Mouse (Mus musculus): ENCODE data around the gene Sart3. TPM values are rescaled to one million over a fixed set of nuclear protein-coding genes. Genes with fewer than 3 reads are reported as not detected.
A peak's percentile ranks its signal among the peaks of the same experiment; 100 is the strongest.

Gene Sart3
- total RNA-seq, 2 experiments from 2014 or later = 29.1 to 35.0 TPM

GRCm38 (mm10) chr5:113735023-113735344 lies 37.3 kb downstream of the Sart3 start:
- intact Hi-C loops (cut with DNase I) = loop anchor here (10.0 kb wide), 1 partner anchor 460 kb away; no protein-coding TSS in a partner anchor

GRCm38 (mm10) chr5:113734376-113734775 lies 37.9 kb downstream of the Sart3 start:
- intact Hi-C loops (cut with DNase I) = loop anchor here (10.0 kb wide), 1 partner anchor 460 kb away; no protein-coding TSS in a partner anchor
- no peak for DNase-seq (ENCODE audit: extremely low spot score in 1 of 2, low spot score in 2 of 2)

More at GRCm38 (mm10) chr5:113735023-113735344, 37.3 kb downstream of the Sart3 start:
- no peak for DNase-seq (ENCODE audit: extremely low spot score in 1 of 2, low spot score in 2 of 2)

GRCm38 (mm10) chr5:113732182-113732581 lies 40.1 kb downstream of the Sart3 start:
- DNase-seq (ENCODE audit: extremely low spot score in 1 of 2, low spot score in 2 of 2) = peak in 1 of 2 experiments; percentile 66
- intact Hi-C loops (cut with DNase I) = loop anchor here (2.0 to 10.0 kb wide), 2 partner anchors 365 to 457 kb away; no protein-coding TSS in a partner anchor

- no peak for DNase-seq (ENCODE audit: extremely low spot score in 1 of 2, low spot score in 2 of 2)
- intact Hi-C loops (cut with DNase I) = loop anchor here (10.0 kb wide), 1 partner anchor 456 kb away; no protein-coding TSS in a partner anchor
Observed at GRCm38 (mm10) chr5:113731174-113731573, 41.1 kb downstream of the Sart3 start.

- intact Hi-C loops (cut with DNase I) = loop anchor here (10.0 kb wide), 1 partner anchor 456 kb away; no protein-coding TSS in a partner anchor
- DNase-seq (ENCODE audit: extremely low spot score in 1 of 2, low spot score in 2 of 2) = no peak
Observed at GRCm38 (mm10) chr5:113730641-113731121, 41.6 kb downstream of the Sart3 start.

- no peak for DNase-seq (ENCODE audit: extremely low spot score in 1 of 2, low spot score in 2 of 2)
- intact Hi-C loops (cut with DNase I) = no loop called here
Observed at GRCm38 (mm10) chr5:113728691-113729090, 43.6 kb downstream of the Sart3 start.

GRCm38 (mm10) chr5:113728011-113728410 lies 44.3 kb downstream of the Sart3 start:
- DNase-seq (ENCODE audit: extremely low spot score in 1 of 2, low spot score in 2 of 2) = no peak
- intact Hi-C loops (cut with DNase I) = no loop called here

- intact Hi-C loops (cut with DNase I) = no loop called here
- DNase-seq (ENCODE audit: extremely low spot score in 1 of 2, low spot score in 2 of 2) = no peak
Observed at GRCm38 (mm10) chr5:113727238-113727637, 45.1 kb downstream of the Sart3 start.

- intact Hi-C loops (cut with DNase I) = no loop called here
- DNase-seq (ENCODE audit: extremely low spot score in 1 of 2, low spot score in 2 of 2) = no peak
Observed at GRCm38 (mm10) chr5:113726618-113727017, 45.7 kb downstream of the Sart3 start.

- intact Hi-C loops (cut with DNase I) = loop anchor here (2.0 kb wide), 1 partner anchor 359 kb away; no protein-coding TSS in a partner anchor
Observed at GRCm38 (mm10) chr5:113725417-113725816, 46.9 kb downstream of the Sart3 start.

GRCm38 (mm10) chr5:113724446-113724845 lies 47.9 kb downstream of the Sart3 start, which contains the start of gene 1700069L16Rik:
TSS of gene 1700069L16Rik (minus strand) at chr5:113724772.
- intact Hi-C loops (cut with DNase I) = loop anchor here (1.0 to 5.0 kb wide), 4 partner anchors 132 to 358 kb away; no protein-coding TSS in a partner anchor

More at GRCm38 (mm10) chr5:113725417-113725816, 46.9 kb downstream of the Sart3 start:
- no peak for DNase-seq (ENCODE audit: extremely low spot score in 1 of 2, low spot score in 2 of 2)

GRCm38 (mm10) chr5:113723567-113724237 lies 48.6 kb downstream of the Sart3 start:
- intact Hi-C loops (cut with DNase I) = loop anchor here (1.0 to 5.0 kb wide), 4 partner anchors 131 to 357 kb away; no protein-coding TSS in a partner anchor
- no peak for DNase-seq (ENCODE audit: extremely low spot score in 1 of 2, low spot score in 2 of 2)

More at GRCm38 (mm10) chr5:113724446-113724845, 47.9 kb downstream of the Sart3 start, which contains the start of gene 1700069L16Rik:
- peak; percentile 84 to 87 for DNase-seq (ENCODE audit: extremely low spot score in 1 of 2, low spot score in 2 of 2)

- intact Hi-C loops (cut with DNase I) = loop anchor here (5.0 kb wide), 2 partner anchors 130 to 235 kb away; no protein-coding TSS in a partner anchor
- DNase-seq (ENCODE audit: extremely low spot score in 1 of 2, low spot score in 2 of 2) = no peak
Observed at GRCm38 (mm10) chr5:113722224-113723013, 49.9 kb downstream of the Sart3 start.

GRCm38 (mm10) chr5:113719221-113719661 lies 53.1 kb downstream of the Sart3 start:
- DNase-seq (ENCODE audit: extremely low spot score in 1 of 2, low spot score in 2 of 2) = no peak
- intact Hi-C loops (cut with DNase I) = no loop called here

- peak; percentile 60 to 74 for DNase-seq (ENCODE audit: extremely low spot score in 1 of 2, low spot score in 2 of 2)
- intact Hi-C loops (cut with DNase I) = no loop called here
Observed at GRCm38 (mm10) chr5:113716581-113717388, 55.5 kb downstream of the Sart3 start.

- intact Hi-C loops (cut with DNase I) = no loop called here
- DNase-seq (ENCODE audit: extremely low spot score in 1 of 2, low spot score in 2 of 2) = no peak
Observed at GRCm38 (mm10) chr5:113712861-113713260, 59.4 kb downstream of the Sart3 start.

GRCm38 (mm10) chr5:113703803-113704585 lies 68.3 kb downstream of the Sart3 start:
- no peak for DNase-seq (ENCODE audit: extremely low spot score in 1 of 2, low spot score in 2 of 2)
- intact Hi-C loops (cut with DNase I) = no loop called here
